Mouse (Mus musculus): ENCODE data around the gene Shkbp1. TPM values are rescaled to one million over a fixed set of nuclear protein-coding genes. Genes with fewer than 3 reads are reported as not detected.

Gene Shkbp1
- polyA plus RNA-seq, 1 experiment from 2014 or later = 41.0 TPM

GRCm38 (mm10) chr7:27371715-27372462, 16.1 kb upstream of the Shkbp1 start:
- Histone ChIP-seq H3K9ac (ENCODE audit: low read depth, low read length) (peak overlapping the region; percentile 34; the same call in 1 of the 2 replicates), H3K27ac (ENCODE audit: low read depth, low read length) (no peak overlapping the region), H3K4me2 (replicated peaks; ENCODE audit: low read depth, low read length) (peak overlapping the region; percentile 29; the same call in 1 of the 2 replicates), H3K36me3 (ENCODE audit: control insufficient read depth, insufficient read depth, low read length) (no peaks in the 10 kb centered on the region), H3K4me3 (ENCODE audit: low read length) (peak overlapping the region; percentile 28), H3K9me3 (ENCODE audit: control insufficient read depth, low read length) (peaks cover 7% of the 10 kb centered on the region), H3K27me3 (ENCODE audit: control insufficient read depth, insufficient read depth, low read length) (peaks cover 90% of the 10 kb centered on the region), H3K4me1 (ENCODE audit: control insufficient read depth, insufficient read depth, low read length) (no peaks in the 10 kb centered on the region)
- ATAC-seq (ENCODE audit: low FRiP score, low TSS enrichment) = peak; percentile 61; the same call in 1 of the 2 replicates
- WGBS = 4% methylated on average over 42 of the region's 44 CpGs

GRCm38 (mm10) chr7:27369111-27369510, 13.3 kb upstream of the Shkbp1 start:
- Histone ChIP-seq H3K27ac (ENCODE audit: low read depth, low read length) (no peak overlapping the region), H3K27me3 (ENCODE audit: control insufficient read depth, insufficient read depth, low read length) (peaks cover 97% of the 10 kb centered on the region), H3K9me3 (ENCODE audit: control insufficient read depth, low read length) (peaks cover 7% of the 10 kb centered on the region), H3K4me3 (ENCODE audit: low read length) (no peak overlapping the region), H3K4me2 (replicated peaks; ENCODE audit: low read depth, low read length) (no peak overlapping the region), H3K9ac (ENCODE audit: low read depth, low read length) (no peak overlapping the region), H3K36me3 (ENCODE audit: control insufficient read depth, insufficient read depth, low read length) (no peaks in the 10 kb centered on the region), H3K4me1 (ENCODE audit: control insufficient read depth, insufficient read depth, low read length) (no peaks in the 10 kb centered on the region)
- WGBS = 83% methylated on average over 19 of the region's 19 CpGs
- ATAC-seq (ENCODE audit: low FRiP score, low TSS enrichment) = no peak

- Histone ChIP-seq H3K9ac (ENCODE audit: low read depth, low read length) (no peak overlapping the region), H3K27me3 (ENCODE audit: control insufficient read depth, insufficient read depth, low read length) (peaks cover 97% of the 10 kb centered on the region), H3K36me3 (ENCODE audit: control insufficient read depth, insufficient read depth, low read length) (no peaks in the 10 kb centered on the region), H3K4me3 (ENCODE audit: low read length) (0 out of 2 replicates have a peak overlapping the region, but pooled peaks have one; percentile 18), H3K4me1 (ENCODE audit: control insufficient read depth, insufficient read depth, low read length) (no peaks in the 10 kb centered on the region), H3K4me2 (replicated peaks; ENCODE audit: low read depth, low read length) (peak overlapping the region; percentile 34; the same call in 1 of the 2 replicates), H3K9me3 (ENCODE audit: control insufficient read depth, low read length) (peaks cover 7% of the 10 kb centered on the region), H3K27ac (ENCODE audit: low read depth, low read length) (no peak overlapping the region)
- WGBS = 11% methylated on average over 11 of the region's 11 CpGs
- ATAC-seq (ENCODE audit: low FRiP score, low TSS enrichment) = no peak
Measured at GRCm38 (mm10) chr7:27367976-27368375, 12.2 kb upstream of the Shkbp1 start.

GRCm38 (mm10) chr7:27366082-27366844, 10.4 kb upstream of the Shkbp1 start:
- Histone ChIP-seq H3K9ac (ENCODE audit: low read depth, low read length) (no peak overlapping the region), H3K27ac (ENCODE audit: low read depth, low read length) (no peak overlapping the region), H3K4me1 (ENCODE audit: control insufficient read depth, insufficient read depth, low read length) (no peaks in the 10 kb centered on the region), H3K9me3 (ENCODE audit: control insufficient read depth, low read length) (peaks cover 7% of the 10 kb centered on the region), H3K4me2 (replicated peaks; ENCODE audit: low read depth, low read length) (no peak overlapping the region), H3K27me3 (ENCODE audit: control insufficient read depth, insufficient read depth, low read length) (peaks cover 80% of the 10 kb centered on the region), H3K4me3 (ENCODE audit: low read length) (no peak overlapping the region), H3K36me3 (ENCODE audit: control insufficient read depth, insufficient read depth, low read length) (no peaks in the 10 kb centered on the region)
- ATAC-seq (ENCODE audit: low FRiP score, low TSS enrichment) = no peak
- WGBS = 42% methylated on average over 21 of the region's 21 CpGs

- no peak overlapping the region for H3K27ac ChIP-seq (ENCODE audit: low read depth, low read length)
- no peak for ATAC-seq (ENCODE audit: low FRiP score, low TSS enrichment)
- no peak overlapping the region for H3K9ac ChIP-seq (ENCODE audit: low read depth, low read length)
- peaks cover 64% of the 10 kb centered on the region for H3K27me3 ChIP-seq (ENCODE audit: control insufficient read depth, insufficient read depth, low read length)
- H3K4me2 ChIP-seq (replicated peaks; ENCODE audit: low read depth, low read length) = no peak overlapping the region
- no peaks in the 10 kb centered on the region for H3K4me1 ChIP-seq (ENCODE audit: control insufficient read depth, insufficient read depth, low read length)
- no peaks in the 10 kb centered on the region for H3K9me3 ChIP-seq (ENCODE audit: control insufficient read depth, low read length)
- WGBS = 3% methylated on average over 29 of the region's 29 CpGs
- peak overlapping the region; percentile 18 for H3K4me3 ChIP-seq (ENCODE audit: low read length)
- H3K36me3 ChIP-seq (ENCODE audit: control insufficient read depth, insufficient read depth, low read length) = no peaks in the 10 kb centered on the region
Measured at GRCm38 (mm10) chr7:27364379-27364778, 8.6 kb upstream of the Shkbp1 start.

- under 1% methylated on average over 50 of the region's 52 CpGs for WGBS
- Histone ChIP-seq H3K9me3 (ENCODE audit: control insufficient read depth, low read length) (no peaks in the 10 kb centered on the region), H3K4me1 (ENCODE audit: control insufficient read depth, insufficient read depth, low read length) (peaks cover 8% of the 10 kb centered on the region), H3K4me2 (replicated peaks; ENCODE audit: low read depth, low read length) (peak overlapping the region; percentile 82), H3K9ac (ENCODE audit: low read depth, low read length) (peak overlapping the region; percentile 60), H3K4me3 (ENCODE audit: low read length) (peak overlapping the region; percentile 41), H3K27me3 (ENCODE audit: control insufficient read depth, insufficient read depth, low read length) (peaks cover 34% of the 10 kb centered on the region), H3K27ac (ENCODE audit: low read depth, low read length) (no peak overlapping the region), H3K36me3 (ENCODE audit: control insufficient read depth, insufficient read depth, low read length) (no peaks in the 10 kb centered on the region)
- peak; percentile 93 for ATAC-seq (ENCODE audit: low FRiP score, low TSS enrichment)
Measured at GRCm38 (mm10) chr7:27361283-27361946, 5.6 kb upstream of the Shkbp1 start.

- H3K36me3 ChIP-seq (ENCODE audit: control insufficient read depth, insufficient read depth, low read length) = no peaks in the 10 kb centered on the region
- no peak overlapping the region for H3K9ac ChIP-seq (ENCODE audit: low read depth, low read length)
- peaks cover 10% of the 10 kb centered on the region for H3K4me1 ChIP-seq (ENCODE audit: control insufficient read depth, insufficient read depth, low read length)
- WGBS = 53% methylated on average over 6 of the region's 6 CpGs
- H3K27me3 ChIP-seq (ENCODE audit: control insufficient read depth, insufficient read depth, low read length) = peaks cover 27% of the 10 kb centered on the region
- peak overlapping the region; percentile 82 for H3K4me2 ChIP-seq (replicated peaks; ENCODE audit: low read depth, low read length)
- no peaks in the 10 kb centered on the region for H3K9me3 ChIP-seq (ENCODE audit: control insufficient read depth, low read length)
- ATAC-seq (ENCODE audit: low FRiP score, low TSS enrichment) = no peak
- no peak overlapping the region for H3K27ac ChIP-seq (ENCODE audit: low read depth, low read length)
- peak overlapping the region; percentile 41; the same call in 1 of the 2 replicates for H3K4me3 ChIP-seq (ENCODE audit: low read length)
Measured at GRCm38 (mm10) chr7:27360749-27361148, 4.9 kb upstream of the Shkbp1 start.

- Histone ChIP-seq H3K4me1 (ENCODE audit: control insufficient read depth, insufficient read depth, low read length) (peaks cover 11% of the 10 kb centered on the region), H3K9ac (ENCODE audit: low read depth, low read length) (no peak overlapping the region), H3K36me3 (ENCODE audit: control insufficient read depth, insufficient read depth, low read length) (no peaks in the 10 kb centered on the region), H3K4me3 (ENCODE audit: low read length) (no peak overlapping the region), H3K27ac (ENCODE audit: low read depth, low read length) (no peak overlapping the region), H3K9me3 (ENCODE audit: control insufficient read depth, low read length) (no peaks in the 10 kb centered on the region), H3K4me2 (replicated peaks; ENCODE audit: low read depth, low read length) (no peak overlapping the region), H3K27me3 (ENCODE audit: control insufficient read depth, insufficient read depth, low read length) (peaks cover 18% of the 10 kb centered on the region)
- WGBS = 86% methylated on average over 8 of the region's 9 CpGs
- ATAC-seq (ENCODE audit: low FRiP score, low TSS enrichment) = no peak
Measured at GRCm38 (mm10) chr7:27359706-27360358, 4.0 kb upstream of the Shkbp1 start.
